ENCODE assay signal across 11 mouse cellular contexts in the genomic region with DNA sequence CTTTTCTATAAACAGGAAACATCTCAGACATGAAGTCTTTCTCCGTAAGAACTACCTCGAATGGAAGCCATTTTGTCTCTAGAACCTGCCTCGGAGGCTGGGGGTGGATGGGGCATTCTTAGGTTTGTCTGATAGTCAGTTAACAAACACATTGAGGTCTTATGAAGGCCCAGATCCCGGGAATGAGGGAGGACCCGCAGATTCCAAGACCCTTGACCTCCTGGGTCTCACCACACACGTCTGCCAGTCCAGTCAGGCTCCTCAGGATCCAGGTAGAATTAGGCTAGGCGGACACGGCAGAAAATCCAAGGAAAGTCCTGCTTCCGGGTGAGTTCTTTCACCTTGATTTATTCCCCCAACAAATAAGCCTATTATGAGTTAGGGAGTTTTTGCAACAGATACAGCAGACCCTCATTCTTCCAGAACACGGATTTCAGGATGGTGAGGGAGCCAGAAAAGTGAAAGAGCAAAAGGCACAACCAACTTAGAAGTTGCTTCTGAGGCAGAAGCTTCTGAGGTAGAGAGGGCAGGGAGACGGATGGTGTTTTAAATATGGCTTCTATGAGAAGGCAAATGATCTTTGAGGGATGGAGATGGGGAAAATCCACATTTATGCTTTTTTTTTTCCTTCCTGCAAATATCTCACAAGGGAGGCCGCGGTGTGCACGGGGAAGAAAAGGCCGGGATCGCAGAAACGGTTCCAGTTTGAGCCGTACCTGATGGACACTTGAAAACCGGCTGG. TPM values are rescaled to one million over a fixed set of nuclear protein-coding genes. Genes with fewer than 3 reads are reported as not detected.
DNase-seq lines count a peak whose midpoint lies in the region; ATAC-seq lines count a peak whose summit lies in the region.
"Had no signal": no experiment of that assay in that cellular context is flagged by ENCODE, and none has a peak within 500 bp of the region (broad histone marks: within the 10 kb centered on the region; RNA-seq: fewer than 3 reads in every experiment).

No protein-coding gene starts in this region.

- peak overlapping the region; percentile 21; the same call in 1 of the 2 replicates for H3K4me3 ChIP-seq in liver, embryonic 11.5 days (ENCODE audit: low read depth, low read length)
- peak overlapping the region; percentile 48 for H3K4me3 ChIP-seq in forebrain, embryonic 10.5 days
- H3K4me3 ChIP-seq in intestine, embryonic 15.5 days (replicated peaks) = no peak overlapping the region
- no peak overlapping the region for H3K4me3 ChIP-seq in neural tube, embryonic 14.5 days (ENCODE audit: low read depth, low read length)

- no peak overlapping the region for H3K27ac ChIP-seq in liver, embryonic 11.5 days (ENCODE audit: low read depth, low read length)
- no peak overlapping the region for H3K27ac ChIP-seq in forebrain, embryonic 10.5 days
- no peak overlapping the region for H3K27ac ChIP-seq in intestine, embryonic 15.5 days
- no peak overlapping the region for H3K27ac ChIP-seq in neural tube, embryonic 14.5 days (ENCODE audit: low read depth, low read length)

- no peaks in the 10 kb centered on the region; the same call in 1 of the 2 replicates for H3K9me3 ChIP-seq in liver, embryonic 11.5 days (ENCODE audit: control insufficient read depth, low read length)
- H3K9me3 ChIP-seq in forebrain, embryonic 10.5 days = peaks cover 11% of the 10 kb centered on the region
- H3K9me3 ChIP-seq in intestine, embryonic 15.5 days = no peaks in the 10 kb centered on the region
- H3K9me3 ChIP-seq in neural tube, embryonic 14.5 days (ENCODE audit: control insufficient read depth, low read length) = no peaks in the 10 kb centered on the region

- peak overlapping the region; percentile 52 for H3K4me2 ChIP-seq in liver, embryonic 11.5 days
- peak overlapping the region; percentile 51 for H3K4me2 ChIP-seq in intestine, embryonic 15.5 days (replicated peaks)
- 0 out of 2 replicates have a peak overlapping the region, but pooled peaks have one; percentile 27 for H3K4me2 ChIP-seq in neural tube, embryonic 14.5 days (ENCODE audit: low read depth, low read length)

- no peaks in the 10 kb centered on the region for H3K4me1 ChIP-seq in liver, embryonic 11.5 days (replicated peaks; ENCODE audit: control insufficient read depth, insufficient read depth, low read length)
- peaks cover 49% of the 10 kb centered on the region for H3K4me1 ChIP-seq in forebrain, embryonic 10.5 days
- peaks cover 20% of the 10 kb centered on the region for H3K4me1 ChIP-seq in intestine, embryonic 15.5 days (replicated peaks)
- peaks cover 17% of the 10 kb centered on the region for H3K4me1 ChIP-seq in neural tube, embryonic 14.5 days (ENCODE audit: control insufficient read depth, insufficient read depth, low read length)

- H3K27me3 ChIP-seq in liver, embryonic 11.5 days (replicated peaks; ENCODE audit: control insufficient read depth, insufficient read depth, low read length) = peaks cover 68% of the 10 kb centered on the region
- peaks cover 98% of the 10 kb centered on the region for H3K27me3 ChIP-seq in forebrain, embryonic 10.5 days (ENCODE audit: poor library complexity, severe bottlenecking)
- H3K27me3 ChIP-seq in intestine, embryonic 15.5 days (replicated peaks) = peaks cover 56% of the 10 kb centered on the region
- peaks cover 22% of the 10 kb centered on the region for H3K27me3 ChIP-seq in neural tube, embryonic 14.5 days (ENCODE audit: control insufficient read depth, insufficient read depth, low read length)

- no peaks in the 10 kb centered on the region for H3K36me3 ChIP-seq in liver, embryonic 11.5 days (ENCODE audit: control insufficient read depth, insufficient read depth, low read length)
- no peaks in the 10 kb centered on the region for H3K36me3 ChIP-seq in forebrain, embryonic 10.5 days (replicated peaks)
- no peaks in the 10 kb centered on the region for H3K36me3 ChIP-seq in intestine, embryonic 15.5 days
- no peaks in the 10 kb centered on the region for H3K36me3 ChIP-seq in neural tube, embryonic 14.5 days (ENCODE audit: control insufficient read depth, insufficient read depth, low read length)

- 7% methylated on average over 16 of the region's 19 CpGs for WGBS in liver, embryonic 11.5 days
- 9% methylated on average over 18 of the region's 19 CpGs for WGBS in forebrain, embryonic 10.5 days
- WGBS in intestine, embryonic 15.5 days = 6% methylated on average over 19 of the region's 19 CpGs
- 11% methylated on average over 18 of the region's 19 CpGs for WGBS in neural tube, embryonic 14.5 days

- ATAC-seq in liver, embryonic 11.5 days (replicated peaks; ENCODE audit: low FRiP score) = no peak
- no peak for ATAC-seq in intestine, embryonic 15.5 days
- ATAC-seq in neural tube, embryonic 14.5 days (ENCODE audit: low read depth) = no peak

- DNase-seq in liver, embryonic 11.5 days (ENCODE audit: low spot score) = no peak
- no peak for DNase-seq in liver
- no peak for DNase-seq in forebrain, embryonic 10.5 days (ENCODE audit: extremely low spot score, low spot score)
- no peak for DNase-seq in gastrocnemius, postnatal 4 days (ENCODE audit: low spot score in 2 of 2)
- no peak for DNase-seq in gastrocnemius, postnatal 25 days
- DNase-seq in yolk sac, embryonic 10.5 days (ENCODE audit: low spot score) = no peak

- no peak overlapping the region for H3K9ac ChIP-seq in liver, embryonic 11.5 days (ENCODE audit: low read depth, low read length)
- H3K9ac ChIP-seq in intestine, embryonic 15.5 days = no peak overlapping the region
- no peak overlapping the region for H3K9ac ChIP-seq in neural tube, embryonic 14.5 days (replicated peaks; ENCODE audit: low read depth, low read length)
- H3K9ac ChIP-seq: lung, embryonic 14.5 days had no signal

RNA-seq across cellular contexts. Expression of gene Gsx1, which starts 3.2 kb away (rescaled TPM):
- not detected in 2 replicates for polyA plus RNA-seq in liver, embryonic 11.5 days (2014; fragmentation: Nextera tagmentation; extraction: Ambion mirVana)
- 2.4 and 3.0 TPM in 2 replicates for polyA plus RNA-seq in forebrain, embryonic 10.5 days (2016; fragmentation: Nextera tagmentation; extraction: Ambion mirVana)
- not detected in 2 replicates for polyA plus RNA-seq in intestine, embryonic 15.5 days (2015; fragmentation: Nextera tagmentation; extraction: Ambion mirVana)
- 1.5 and 2.0 TPM in 2 replicates for polyA plus RNA-seq in neural tube, embryonic 14.5 days (2014; fragmentation: Nextera tagmentation; extraction: Ambion mirVana)
- not detected for total RNA-seq in gastrocnemius, postnatal 4 days (2021)
- not detected for total RNA-seq in gastrocnemius, postnatal 25 days (2021)
- total RNA-seq: hematopoietic stem cell, adult 5-6 weeks had no signal
- polyA plus RNA-seq: lung, embryonic 14.5 days; spleen, adult 2 months had no signal

Comparison
In these comparisons a context has a peak if more than half of its experiments do, and no peak if none do; other contexts are left out.
1. H3K4me3 ChIP-seq: peak in liver, embryonic 11.5 days (single experiment) and forebrain, embryonic 10.5 days (single experiment); none in intestine, embryonic 15.5 days (single experiment) and neural tube, embryonic 14.5 days (single experiment).
2. Peak in every context shown above with its lines, with median percentiles within 50 percentile points of each other: H3K4me2 ChIP-seq.